11 mouse cellular contexts compared by ENCODE assay signal in genomic region chr15:27627794-27628193, GRCm38 (mm10). TPM values are rescaled to one million over a fixed set of nuclear protein-coding genes. Genes with fewer than 3 reads are reported as not detected.
DNase-seq lines count a peak whose midpoint lies in the region; ATAC-seq lines count a peak whose summit lies in the region.
"Had no signal": no experiment of that assay in that cellular context is flagged by ENCODE, and none has a peak within 500 bp of the region (broad histone marks: within the 10 kb centered on the region; RNA-seq: fewer than 3 reads in every experiment).

No protein-coding gene starts in this region.

- peak; percentile 69 for ATAC-seq in activated CD4-positive, CD25-positive, alpha-beta regulatory T cell, adult 4 months
- peak; percentile 38 for ATAC-seq in monocyte, adult 5-6 weeks (replicated peaks; ENCODE audit: insufficient number of reproducible peaks, low FRiP score, low TSS enrichment, poor library complexity, severe bottlenecking)

- DNase-seq in spleen, adult 12 weeks (ENCODE audit: low spot score) = peak; percentile 27
- no peak for DNase-seq in spleen, adult 18-20 months
- DNase-seq in retina, postnatal 1 day = no peak
- no peak for DNase-seq in layer of hippocampus, adult 8-10 months (ENCODE audit: low spot score in 2 of 2)
- DNase-seq in embryo, embryonic 10 days (ENCODE audit: low spot score) = no peak
- DNase-seq: cerebellum, adult 18-20 months; heart, postnatal 10 days; kidney, adult 9 months; lung, adult 2 months had no signal

RNA-seq across cellular contexts. Expression of gene Otulin, which starts 2.7 kb away (rescaled TPM):
- 10 to 100 TPM; 12.7 to 15.2 TPM for polyA plus RNA-seq in activated CD4-positive, CD25-positive, alpha-beta regulatory T cell, adult 4 months (2017; shearing (Covaris generic))
- total RNA-seq in monocyte, adult 5-6 weeks (2017) = 78.2 to 132 TPM (median 118 TPM) in 3 replicates
- total RNA-seq in layer of hippocampus, adult 8-10 months (2022) = 10 to 100 TPM; 18.4 to 25.5 (median 21.9) TPM

RNA-seq across cellular contexts. Expression of gene Otulinl, which starts 53.6 kb away (rescaled TPM):
- polyA plus RNA-seq in activated CD4-positive, CD25-positive, alpha-beta regulatory T cell, adult 4 months (2017; shearing (Covaris generic)) = 100 to 1,000 TPM; 160 to 175 TPM
- 110 to 158 TPM (median 149 TPM) in 3 replicates for total RNA-seq in monocyte, adult 5-6 weeks (2017)
- total RNA-seq in layer of hippocampus, adult 8-10 months (2022) = 10 to 100 TPM; 25.3 to 35.0 (median 33.1) TPM
